Mouse (Mus musculus): ENCODE results near the gene Dus3l. TPM values are rescaled to one million over a fixed set of nuclear protein-coding genes. Genes with fewer than 3 reads are reported as not detected.

Gene Dus3l
- polyA plus RNA-seq, 2 experiments: 43.6 to 107 TPM

DNA sequence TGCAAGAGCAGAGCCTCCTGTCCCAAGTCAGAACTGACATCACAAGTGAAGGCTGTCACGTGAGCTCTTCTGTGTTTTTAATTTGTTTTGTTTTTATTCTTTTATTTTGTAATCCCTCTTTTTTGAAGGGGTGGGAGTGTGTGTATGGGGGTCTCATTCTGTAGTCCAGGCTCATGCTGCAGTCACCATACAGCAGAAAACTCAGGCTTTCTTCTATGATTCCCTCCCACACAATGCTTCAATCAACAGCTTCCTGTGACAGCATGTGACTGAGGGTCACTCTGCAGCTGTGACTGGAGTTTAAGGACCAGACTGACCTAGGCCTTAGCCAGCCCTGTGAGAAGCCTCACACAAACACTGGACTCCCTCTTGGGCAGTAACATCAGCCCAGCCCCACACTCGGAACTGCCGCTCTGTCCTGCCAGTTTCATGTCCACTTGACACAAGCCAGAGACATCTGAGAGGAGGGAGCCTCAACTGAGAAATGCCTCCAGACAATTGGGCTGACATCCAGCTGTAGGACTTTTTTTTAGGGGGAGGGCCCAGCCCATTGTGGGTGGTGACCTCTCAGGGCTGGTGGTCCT is 14.3 kb downstream of the Dus3l start:
- H3K4me1 ChIP-seq (ENCODE audit: control insufficient read depth, insufficient read depth, low read length): no peaks in the 10 kb centered on the region
- H3K36me3 ChIP-seq (ENCODE audit: control insufficient read depth, insufficient read depth, low read length): peaks cover 6% of the 10 kb centered on the region; the same call in 1 of the 2 replicates
- H3K4me3 ChIP-seq (replicated peaks; ENCODE audit: low read length): no peak overlapping the region
- no peak for TF ChIP-seq POLR2A (IDR thresholded peaks at IDR 0.05; ENCODE audit: borderline replicate concordance, extremely low read depth, insufficient read depth, insufficient read length)
- no peak overlapping the region for H3K4me2 ChIP-seq (replicated peaks; ENCODE audit: low read depth, low read length, severe bottlenecking)
- no peak overlapping the region for H3K27ac ChIP-seq (replicated peaks; ENCODE audit: low read depth, low read length)
- no peak overlapping the region for H3K9ac ChIP-seq (ENCODE audit: low read depth, low read length, severe bottlenecking)
- 0 out of 2 replicates have a peak, but pooled peaks cover 6% of the 10 kb centered on the region for H3K9me3 ChIP-seq (ENCODE audit: control insufficient read depth, low read length)
- whole genome bisulfite sequencing: 33% methylated on average over 3 of the region's 3 CpGs
- DNase-seq (ENCODE audit: low spot score) (no peak), ATAC-seq (ENCODE audit: low FRiP score, low read depth) (no peak; the same call in 1 of the 2 replicates)
- no peaks in the 10 kb centered on the region for H3K27me3 ChIP-seq (ENCODE audit: control insufficient read depth, insufficient read depth, low read length)

- Histone ChIP-seq H3K4me1 (ENCODE audit: control insufficient read depth, insufficient read depth, low read length) (no peaks in the 10 kb centered on the region), H3K9me3 (ENCODE audit: control insufficient read depth, low read length) (0 out of 2 replicates have a peak, but pooled peaks cover 6% of the 10 kb centered on the region), H3K36me3 (ENCODE audit: control insufficient read depth, insufficient read depth, low read length) (peaks cover 6% of the 10 kb centered on the region; the same call in 1 of the 2 replicates), H3K4me3 (replicated peaks; ENCODE audit: low read length) (no peak overlapping the region), H3K4me2 (replicated peaks; ENCODE audit: low read depth, low read length, severe bottlenecking) (no peak overlapping the region), H3K27me3 (ENCODE audit: control insufficient read depth, insufficient read depth, low read length) (no peaks in the 10 kb centered on the region), H3K9ac (ENCODE audit: low read depth, low read length, severe bottlenecking) (no peak overlapping the region), H3K27ac (replicated peaks; ENCODE audit: low read depth, low read length) (no peak overlapping the region)
- TF ChIP-seq POLR2A (IDR thresholded peaks at IDR 0.05; ENCODE audit: borderline replicate concordance, extremely low read depth, insufficient read depth, insufficient read length): no peak
- no peak for ATAC-seq (ENCODE audit: low FRiP score, low read depth)
- WGBS: 83% methylated on average over 13 of the region's 13 CpGs
- DNase-seq (ENCODE audit: low spot score): no peak
Observed at GRCm38 (mm10) chr17:56780291-56780978, 15.9 kb downstream of the Dus3l start.

GRCm38 (mm10) chr17:56788886-56789285 is 24.3 kb downstream of the Dus3l start:
- TF ChIP-seq POLR2A (IDR thresholded peaks at IDR 0.05; ENCODE audit: borderline replicate concordance, extremely low read depth, insufficient read depth, insufficient read length): no peak
- Histone ChIP-seq H3K4me2 (replicated peaks; ENCODE audit: low read depth, low read length, severe bottlenecking) (no peak overlapping the region), H3K27ac (replicated peaks; ENCODE audit: low read depth, low read length) (no peak overlapping the region), H3K9me3 (ENCODE audit: control insufficient read depth, low read length) (no peaks in the 10 kb centered on the region), H3K4me1 (ENCODE audit: control insufficient read depth, insufficient read depth, low read length) (no peaks in the 10 kb centered on the region), H3K36me3 (ENCODE audit: control insufficient read depth, insufficient read depth, low read length) (no peaks in the 10 kb centered on the region), H3K9ac (ENCODE audit: low read depth, low read length, severe bottlenecking) (no peak overlapping the region), H3K4me3 (replicated peaks; ENCODE audit: low read length) (no peak overlapping the region), H3K27me3 (ENCODE audit: control insufficient read depth, insufficient read depth, low read length) (no peaks in the 10 kb centered on the region)
- 59% methylated on average over 3 of the region's 3 CpGs for WGBS
- DNase-seq (ENCODE audit: low spot score) (no peak), ATAC-seq (ENCODE audit: low FRiP score, low read depth) (no peak)

GRCm38 (mm10) chr17:56789286-56789685 is 24.7 kb downstream of the Dus3l start:
- no peak for TF ChIP-seq POLR2A (IDR thresholded peaks at IDR 0.05; ENCODE audit: borderline replicate concordance, extremely low read depth, insufficient read depth, insufficient read length)
- no peak for ATAC-seq (ENCODE audit: low FRiP score, low read depth)

DNA sequence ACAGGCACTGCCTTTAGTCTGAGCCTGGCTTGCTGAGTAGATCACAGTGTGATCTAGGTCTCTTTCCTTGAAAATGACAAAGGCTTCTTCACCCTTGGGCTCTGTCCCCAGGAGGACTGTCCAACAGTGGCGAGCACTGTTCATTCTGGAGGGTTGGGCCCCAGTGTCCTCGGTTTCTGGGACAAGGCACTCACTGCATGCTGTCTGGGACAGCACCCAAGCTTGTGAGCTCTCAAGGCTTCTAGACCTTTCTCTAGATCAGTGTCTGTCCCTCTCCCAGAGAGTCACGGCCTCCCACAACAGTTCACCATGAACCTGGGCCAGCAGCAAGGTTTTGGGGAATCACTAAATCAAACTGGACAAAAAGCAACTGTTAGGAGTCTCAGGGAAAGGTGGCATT is 28.0 kb downstream of the Dus3l start:
- WGBS: 71% methylated on average over 3 of the region's 3 CpGs
- no peak overlapping the region for H3K4me3 ChIP-seq (replicated peaks; ENCODE audit: low read length)
- H3K4me2 ChIP-seq (replicated peaks; ENCODE audit: low read depth, low read length, severe bottlenecking): no peak overlapping the region
- no peaks in the 10 kb centered on the region for H3K36me3 ChIP-seq (ENCODE audit: control insufficient read depth, insufficient read depth, low read length)
- H3K9ac ChIP-seq (ENCODE audit: low read depth, low read length, severe bottlenecking): no peak overlapping the region
- no peak for ATAC-seq (ENCODE audit: low FRiP score, low read depth)
- no peak for DNase-seq (ENCODE audit: low spot score)
- H3K9me3 ChIP-seq (ENCODE audit: control insufficient read depth, low read length): no peaks in the 10 kb centered on the region
- TF ChIP-seq POLR2A (IDR thresholded peaks at IDR 0.05; ENCODE audit: borderline replicate concordance, extremely low read depth, insufficient read depth, insufficient read length): no peak
- H3K27me3 ChIP-seq (ENCODE audit: control insufficient read depth, insufficient read depth, low read length): no peaks in the 10 kb centered on the region
- H3K27ac ChIP-seq (replicated peaks; ENCODE audit: low read depth, low read length): no peak overlapping the region
- H3K4me1 ChIP-seq (ENCODE audit: control insufficient read depth, insufficient read depth, low read length): no peaks in the 10 kb centered on the region

More at GRCm38 (mm10) chr17:56789286-56789685, 24.7 kb downstream of the Dus3l start:
- no peak for DNase-seq (ENCODE audit: low spot score)
- Histone ChIP-seq H3K9me3 (ENCODE audit: control insufficient read depth, low read length) (no peaks in the 10 kb centered on the region), H3K27ac (replicated peaks; ENCODE audit: low read depth, low read length) (no peak overlapping the region), H3K4me3 (replicated peaks; ENCODE audit: low read length) (no peak overlapping the region), H3K9ac (ENCODE audit: low read depth, low read length, severe bottlenecking) (no peak overlapping the region), H3K4me1 (ENCODE audit: control insufficient read depth, insufficient read depth, low read length) (no peaks in the 10 kb centered on the region), H3K4me2 (replicated peaks; ENCODE audit: low read depth, low read length, severe bottlenecking) (no peak overlapping the region), H3K36me3 (ENCODE audit: control insufficient read depth, insufficient read depth, low read length) (no peaks in the 10 kb centered on the region), H3K27me3 (ENCODE audit: control insufficient read depth, insufficient read depth, low read length) (no peaks in the 10 kb centered on the region)
- 80% methylated on average over 6 of the region's 6 CpGs for WGBS

Measured in limb, embryonic 14.5 days (tissue).